Mouse (Mus musculus): Measurements from ENCODE around the gene Vpreb2.
A peak's percentile ranks its signal among the peaks of the same experiment; 100 is the strongest.

- TF ChIP-seq CTCF (IDR thresholded peaks at IDR 0.05; ENCODE audit: low read depth, low read length) (peak; percentile 56), POLR2A (IDR thresholded peaks at IDR 0.05; ENCODE audit: borderline replicate concordance, low read depth, low read length) (no peak)
These were observed 41.4 kb upstream of the Vpreb2 start for GRCm38 (mm10) chr16:17938821-17939220.

Data from bone marrow macrophage, adult 2 months (primary cell).